Mouse (Mus musculus): Measurements from ENCODE around the gene Zscan2. TPM values are rescaled to one million over a fixed set of nuclear protein-coding genes. Genes with fewer than 3 reads are reported as not detected.

The Zscan2 gene
- total and polyA plus RNA-seq, 3 experiments: 0.82 to 3.7 (median 1.7) TPM

GRCm38 (mm10) chr7:80894815-80895519 lies 34.2 kb downstream of the Zscan2 start:
- Histone ChIP-seq H3K79me2 (replicated peaks; ENCODE audit: control insufficient read depth, extremely low read depth, insufficient read depth, poor library complexity, severe bottlenecking) (0 out of 2 replicates have a peak, but pooled peaks cover 4% of the 10 kb centered on the region), H3K27me3 (replicated peaks) (no peaks in the 10 kb centered on the region), H3K9me3 (replicated peaks; ENCODE audit: low read length) (no peaks in the 10 kb centered on the region), H3K9ac (ENCODE audit: insufficient read depth, low read depth) (no peak overlapping the region), H3K36me3 (replicated peaks in 1 of 2; ENCODE audit: control insufficient read depth in 1 of 2, insufficient read depth in 1 of 2, low read length in 1 of 2) (peaks cover 68 to 90% of the 10 kb centered on the region in 2 experiments), H3K4me1 (ENCODE audit: control insufficient read depth in 1 of 2, insufficient read depth in 2 of 2) (peaks cover 0 to 24% of the 10 kb centered on the region in 2 experiments; a peak in 3 of 4 replicates), H3K27ac (ENCODE audit: insufficient read depth, low read depth) (no peak overlapping the region), H3K4me2 (ENCODE audit: insufficient read depth, low read depth, poor library complexity, severe bottlenecking) (no peak overlapping the region), H3K4me3 (replicated peaks in 1 of 3; ENCODE audit: low read depth in 2 of 3, low read length in 2 of 3, poor library complexity in 1 of 3) (no peak overlapping the region)
- dilution Hi-C loops (cut with MboI; ENCODE audit: extremely low pct_ligation_motif_present, extremely low pct_unique_long_range_greater_than_20kb, low sequenced_read_pairs): no loop called here
- TF ChIP-seq KAT2A (IDR thresholded peaks at IDR 0.05; ENCODE audit: insufficient replicate concordance, low read length) (no peak), TBP (conservative IDR thresholded peaks at IDR 0.05; ENCODE audit: low read depth, low read length) (no peak), SIN3A (IDR thresholded peaks at IDR 0.05; ENCODE audit: low read length) (no peak), NELFE (IDR thresholded peaks at IDR 0.05; ENCODE audit: low read depth, low read length) (no peak), MAX (IDR thresholded peaks at IDR 0.05; ENCODE audit: low read length) (no peak), ETS1 (conservative IDR thresholded peaks at IDR 0.05; ENCODE audit: low read depth, low read length) (no peak), USF1 (IDR thresholded peaks at IDR 0.05; ENCODE audit: low read depth, low read length) (no peak)
- in situ Hi-C loops (cut with MboI; ENCODE audit: low pct_ligation_motif_present, low pct_unique_long_range_greater_than_20kb, low sequenced_read_pairs): loop anchor here (25.0 kb wide), 1 partner anchor 417 kb away; no protein-coding TSS in a partner anchor
- DNase-seq (ENCODE audit: extremely low read depth): no peak

GRCm38 (mm10) chr7:80897134-80897533 lies 36.4 kb downstream of the Zscan2 start:
- Histone ChIP-seq H3K4me2 (ENCODE audit: insufficient read depth, low read depth, poor library complexity, severe bottlenecking) (no peak overlapping the region), H3K36me3 (replicated peaks in 1 of 2; ENCODE audit: control insufficient read depth in 1 of 2, insufficient read depth in 1 of 2, low read length in 1 of 2) (peaks cover 51 to 73% of the 10 kb centered on the region in 2 experiments), H3K27me3 (replicated peaks) (no peaks in the 10 kb centered on the region), H3K9me3 (replicated peaks; ENCODE audit: low read length) (no peaks in the 10 kb centered on the region), H3K4me1 (ENCODE audit: control insufficient read depth in 1 of 2, insufficient read depth in 2 of 2) (peaks cover 3 to 29% of the 10 kb centered on the region in 2 experiments; a peak in 3 of 4 replicates), H3K4me3 (replicated peaks in 1 of 3; ENCODE audit: low read depth in 2 of 3, low read length in 2 of 3, poor library complexity in 1 of 3) (no peak overlapping the region), H3K79me2 (replicated peaks; ENCODE audit: control insufficient read depth, extremely low read depth, insufficient read depth, poor library complexity, severe bottlenecking) (peaks cover 13% of the 10 kb centered on the region), H3K27ac (ENCODE audit: insufficient read depth, low read depth) (no peak overlapping the region), H3K9ac (ENCODE audit: insufficient read depth, low read depth) (no peak overlapping the region)
- no peak for DNase-seq (ENCODE audit: extremely low read depth)
- TF ChIP-seq ZNF384 (IDR thresholded peaks at IDR 0.05; ENCODE audit: low read depth, low read length) (no peak), SIN3A (IDR thresholded peaks at IDR 0.05; ENCODE audit: low read length) (no peak), KAT2A (IDR thresholded peaks at IDR 0.05; ENCODE audit: insufficient replicate concordance, low read length) (no peak), ELF1 (IDR thresholded peaks at IDR 0.05; ENCODE audit: low read depth, low read length) (no peak), MAX (IDR thresholded peaks at IDR 0.05; ENCODE audit: low read length) (no peak), USF2 (conservative IDR thresholded peaks at IDR 0.05; ENCODE audit: low read depth, low read length) (no peak), MAFK (IDR thresholded peaks at IDR 0.05; ENCODE audit: insufficient replicate concordance, low read length) (no peak), GABPA (IDR thresholded peaks at IDR 0.05; ENCODE audit: insufficient replicate concordance, low read depth, low read length) (no peak)
- dilution Hi-C loops (cut with MboI; ENCODE audit: extremely low pct_ligation_motif_present, extremely low pct_unique_long_range_greater_than_20kb, low sequenced_read_pairs) (no loop called here), in situ Hi-C loops (cut with MboI; ENCODE audit: low pct_ligation_motif_present, low pct_unique_long_range_greater_than_20kb, low sequenced_read_pairs) (loop anchor here (25.0 kb wide), 1 partner anchor 415 kb away; no protein-coding TSS in a partner anchor)

Data from CH12.LX (cell line).